Mouse (Mus musculus) neural tube, embryonic 12.5 days (tissue): Measurements from ENCODE around the gene Slamf8. TPM values are rescaled to one million over a fixed set of nuclear protein-coding genes. Genes with fewer than 3 reads are reported as not detected.

Source experiments
- ATAC-seq: fragments of 200-750 bp; cut with Nextera tagmentation; 2 replicates; pipeline ENCODE4 v1.8.0; 2017; ENCODE audit warnings: low read depth, mild to moderate bottlenecking, moderate TSS enrichment, moderate library complexity; ENCODE audit not compliant: low FRiP score
- H3K27ac ChIP-seq: fragments of 300-500 bp; sonication (generic); 2 replicates; pipeline ENCODE4 v1.5.1; 2016
- H3K27me3 ChIP-seq: fragments of 300-500 bp; sonication (generic); replicated peaks from 2 replicates; pipeline ENCODE4 v1.6.1; 2016; ENCODE audit warnings: mild to moderate bottlenecking
- H3K36me3 ChIP-seq: fragments of 300-500 bp; sonication (generic); 2 replicates; pipeline ENCODE4 v1.6.1; 2016; ENCODE audit warnings: mild to moderate bottlenecking
- H3K4me1 ChIP-seq: fragments of 300-500 bp; sonication (generic); 2 replicates; pipeline ENCODE4 v1.6.1; 2016
- H3K4me2 ChIP-seq: fragments of 300-500 bp; sonication (generic); replicated peaks from 2 replicates; pipeline ENCODE4 v1.6.1; 2016; ENCODE audit warnings: mild to moderate bottlenecking
- H3K4me3 ChIP-seq: fragments of 300-500 bp; sonication (generic); 2 replicates; pipeline ENCODE4 v1.5.1; 2016
- H3K9ac ChIP-seq: fragments of 300-500 bp; sonication (generic); 2 replicates; pipeline ENCODE4 v1.6.1; 2016; ENCODE audit warnings: mild to moderate bottlenecking
- H3K9me3 ChIP-seq: fragments of 300-500 bp; sonication (generic); 2 replicates; pipeline ENCODE4 v1.6.1; 2016; ENCODE audit warnings: mild to moderate bottlenecking
- WGBS: fragments of 180-500 bp; shearing (Covaris S2); methylation state at CpG from one replicate; pipeline ENCODE4 v1.1.7; 2016; 5-methylcytosine and 5-hydroxymethylcytosine counted together
- polyA plus RNA-seq: library from polyadenylated mRNA; unstranded; fragments of >200 nt; fragmentation: Nextera tagmentation; extraction: Ambion mirVana; gene quantifications from 2 replicates; pipeline ENCODE4 v1.2.1, GENCODE M21; 2016

Slamf8 gene
- polyA plus RNA-seq, 1 experiment from 2014 or later = not detected

- Histone ChIP-seq H3K27me3 (no peaks in the 10 kb centered on the region), H3K27ac (no peak overlapping the region), H3K9me3 (no peaks in the 10 kb centered on the region), H3K4me3 (no peak overlapping the region), H3K9ac (no peak overlapping the region), H3K36me3 (no peaks in the 10 kb centered on the region), H3K4me1 (peaks cover 18% of the 10 kb centered on the region), H3K4me2 (no peak overlapping the region)
- WGBS = 15% methylated on average over 7 of the region's 7 CpGs
- no peak for ATAC-seq
Observed at GRCm38 (mm10) chr1:172619235-172619634, 28.9 kb upstream of the Slamf8 start.

GRCm38 (mm10) chr1:172618141-172618540 is 27.8 kb upstream of the Slamf8 start:
- Histone ChIP-seq H3K27me3 (no peaks in the 10 kb centered on the region), H3K4me2 (peak overlapping the region; percentile 83; the same call in 1 of the 2 replicates), H3K36me3 (no peaks in the 10 kb centered on the region), H3K9ac (no peak overlapping the region), H3K9me3 (no peaks in the 10 kb centered on the region), H3K4me3 (no peak overlapping the region), H3K27ac (no peak overlapping the region), H3K4me1 (peaks cover 18% of the 10 kb centered on the region)
- 22% methylated on average over 4 of the region's 4 CpGs for WGBS
- no peak for ATAC-seq

- no peak overlapping the region for H3K27ac ChIP-seq
- H3K4me1 ChIP-seq = peaks cover 18% of the 10 kb centered on the region
- H3K36me3 ChIP-seq = no peaks in the 10 kb centered on the region
- 4% methylated on average over 14 of the region's 14 CpGs for WGBS
- no peak overlapping the region; the same call in 1 of the 2 replicates for H3K9ac ChIP-seq
- no peaks in the 10 kb centered on the region for H3K27me3 ChIP-seq
- peak; percentile 75 for ATAC-seq
- H3K9me3 ChIP-seq = no peaks in the 10 kb centered on the region
- peak overlapping the region; percentile 34; the same call in 1 of the 2 replicates for H3K4me3 ChIP-seq
- H3K4me2 ChIP-seq = peak overlapping the region; percentile 83
Observed at GRCm38 (mm10) chr1:172617365-172618076, 27.2 kb upstream of the Slamf8 start.

- WGBS = 4% methylated on average over 22 of the region's 22 CpGs
- peak overlapping the region; percentile 83 for H3K4me2 ChIP-seq
- peak; percentile 94 for ATAC-seq
- no peaks in the 10 kb centered on the region for H3K27me3 ChIP-seq
- H3K9me3 ChIP-seq = no peaks in the 10 kb centered on the region
- no peak overlapping the region for H3K27ac ChIP-seq
- H3K9ac ChIP-seq = peak overlapping the region; percentile 47
- H3K4me1 ChIP-seq = peaks cover 18% of the 10 kb centered on the region
- H3K4me3 ChIP-seq = peak overlapping the region; percentile 34
- no peaks in the 10 kb centered on the region for H3K36me3 ChIP-seq
Observed at GRCm38 (mm10) chr1:172616537-172617300, 26.4 kb upstream of the Slamf8 start.

GRCm38 (mm10) chr1:172615412-172615811 is 25.0 kb upstream of the Slamf8 start:
- WGBS = 70% methylated on average over 4 of the region's 4 CpGs

GRCm38 (mm10) chr1:172614654-172615053 is 24.3 kb upstream of the Slamf8 start:
- 87% methylated on average over 10 of the region's 10 CpGs for WGBS
- H3K9ac ChIP-seq = no peak overlapping the region
- H3K4me1 ChIP-seq = peaks cover 18% of the 10 kb centered on the region
- no peaks in the 10 kb centered on the region for H3K27me3 ChIP-seq
- no peak overlapping the region for H3K4me3 ChIP-seq
- no peaks in the 10 kb centered on the region for H3K9me3 ChIP-seq
- no peak overlapping the region for H3K27ac ChIP-seq
- H3K4me2 ChIP-seq = no peak overlapping the region
- ATAC-seq = no peak
- H3K36me3 ChIP-seq = no peaks in the 10 kb centered on the region

More at GRCm38 (mm10) chr1:172615412-172615811, 25.0 kb upstream of the Slamf8 start:
- no peak for ATAC-seq
- H3K27me3 ChIP-seq = no peaks in the 10 kb centered on the region
- no peak overlapping the region for H3K27ac ChIP-seq
- no peak overlapping the region for H3K4me3 ChIP-seq
- peaks cover 18% of the 10 kb centered on the region for H3K4me1 ChIP-seq
- H3K36me3 ChIP-seq = no peaks in the 10 kb centered on the region
- H3K9me3 ChIP-seq = no peaks in the 10 kb centered on the region
- no peak overlapping the region for H3K9ac ChIP-seq
- H3K4me2 ChIP-seq = no peak overlapping the region

GRCm38 (mm10) chr1:172612745-172613144 is 22.4 kb upstream of the Slamf8 start:
- H3K4me2 ChIP-seq = no peak overlapping the region

GRCm38 (mm10) chr1:172611304-172611703 is 20.9 kb upstream of the Slamf8 start:
- ATAC-seq = no peak
- H3K27me3 ChIP-seq = no peaks in the 10 kb centered on the region
- no peak overlapping the region for H3K4me2 ChIP-seq
- H3K4me1 ChIP-seq = peaks cover 7% of the 10 kb centered on the region; the same call in 1 of the 2 replicates
- WGBS = 78% methylated on average over 10 of the region's 10 CpGs
- no peaks in the 10 kb centered on the region for H3K36me3 ChIP-seq
- H3K4me3 ChIP-seq = no peak overlapping the region
- no peak overlapping the region for H3K27ac ChIP-seq
- no peak overlapping the region for H3K9ac ChIP-seq
- no peaks in the 10 kb centered on the region for H3K9me3 ChIP-seq

More at GRCm38 (mm10) chr1:172612745-172613144, 22.4 kb upstream of the Slamf8 start:
- no peaks in the 10 kb centered on the region for H3K27me3 ChIP-seq
- no peaks in the 10 kb centered on the region for H3K9me3 ChIP-seq
- no peaks in the 10 kb centered on the region for H3K36me3 ChIP-seq
- ATAC-seq = no peak
- no peak overlapping the region for H3K4me3 ChIP-seq
- no peak overlapping the region for H3K27ac ChIP-seq
- H3K9ac ChIP-seq = no peak overlapping the region
- WGBS = 52% methylated on average over 1 of the region's 1 CpGs
- H3K4me1 ChIP-seq = peaks cover 16% of the 10 kb centered on the region

GRCm38 (mm10) chr1:172602326-172602725 is 12.0 kb upstream of the Slamf8 start, which contains the start of gene Fcrl6:
TSS of gene Fcrl6 (minus strand) at chr1:172602551.
- no peak for ATAC-seq
- Histone ChIP-seq H3K4me2 (no peak within 1 kb of the TSS), H3K27me3 (no peaks in the 10 kb centered on the region), H3K9ac (no peak within 1 kb of the TSS), H3K36me3 (no peaks in the 10 kb centered on the region), H3K4me3 (no peak within 1 kb of the TSS), H3K27ac (no peak within 1 kb of the TSS), H3K4me1 (no peaks in the 10 kb centered on the region), H3K9me3 (no peaks in the 10 kb centered on the region)
- 81% methylated on average over 1 of the region's 1 CpGs for WGBS

GRCm38 (mm10) chr1:172594495-172594894 is 4.1 kb upstream of the Slamf8 start:
- no peak for ATAC-seq
- Histone ChIP-seq H3K4me2 (no peak overlapping the region), H3K27ac (no peak overlapping the region), H3K9me3 (no peaks in the 10 kb centered on the region), H3K36me3 (no peaks in the 10 kb centered on the region), H3K4me3 (no peak overlapping the region), H3K27me3 (no peaks in the 10 kb centered on the region), H3K4me1 (no peaks in the 10 kb centered on the region), H3K9ac (no peak overlapping the region)

GRCm38 (mm10) chr1:172593956-172594355 is 3.6 kb upstream of the Slamf8 start:
- WGBS = 95% methylated on average over 2 of the region's 2 CpGs
- Histone ChIP-seq H3K36me3 (no peaks in the 10 kb centered on the region), H3K27ac (no peak overlapping the region), H3K9me3 (no peaks in the 10 kb centered on the region), H3K4me2 (no peak overlapping the region), H3K4me3 (no peak overlapping the region), H3K4me1 (no peaks in the 10 kb centered on the region), H3K27me3 (no peaks in the 10 kb centered on the region), H3K9ac (no peak overlapping the region)
- ATAC-seq = no peak

GRCm38 (mm10) chr1:172593321-172593720 is 3.0 kb upstream of the Slamf8 start:
- Histone ChIP-seq H3K4me3 (no peak overlapping the region), H3K9ac (no peak overlapping the region), H3K9me3 (no peaks in the 10 kb centered on the region), H3K36me3 (no peaks in the 10 kb centered on the region), H3K27me3 (no peaks in the 10 kb centered on the region), H3K4me1 (no peaks in the 10 kb centered on the region), H3K27ac (no peak overlapping the region), H3K4me2 (no peak overlapping the region)
- 78% methylated on average over 3 of the region's 3 CpGs for WGBS
- ATAC-seq = no peak
